18 mouse cellular contexts compared by ENCODE assay signal in the genomic region with DNA sequence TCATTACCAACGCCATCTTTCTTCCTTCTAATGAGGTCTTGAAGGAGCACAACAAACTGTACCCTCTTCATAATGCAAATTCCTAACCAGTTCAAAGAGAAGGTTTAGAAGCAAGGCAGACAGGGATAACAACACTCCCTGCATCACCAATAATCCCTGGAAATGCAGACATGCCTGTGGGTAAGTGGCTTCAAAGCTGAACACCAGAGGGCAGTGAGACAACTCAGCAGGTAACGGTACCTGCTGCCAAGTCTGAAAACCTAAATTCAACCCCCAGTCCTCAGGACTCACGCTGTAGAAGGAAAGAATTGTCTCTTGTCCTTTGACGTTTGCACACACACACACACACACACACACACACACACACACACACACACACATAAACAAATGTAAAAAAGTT.
DNase-seq lines count a peak whose midpoint lies in the region; ATAC-seq and TF ChIP-seq lines count a peak whose summit lies in the region.
"Had no signal": no experiment of that assay in that cellular context is flagged by ENCODE, and none has a peak within 500 bp of the region (broad histone marks: within the 10 kb centered on the region; RNA-seq: fewer than 3 reads in every experiment).

No protein-coding gene starts in this region.

- H3K4me2 ChIP-seq in liver, embryonic 12.5 days = no peak overlapping the region
- no peak overlapping the region for H3K4me2 ChIP-seq in CH12.LX (ENCODE audit: insufficient read depth, low read depth, poor library complexity, severe bottlenecking)
- H3K4me2 ChIP-seq: embryonic facial prominence, embryonic 15.5 days; forebrain, embryonic 12.5 days; heart, embryonic 15.5 days; midbrain, embryonic 11.5 days; neural tube, embryonic 13.5 days had no signal

- no peaks in the 10 kb centered on the region for H3K27me3 ChIP-seq in liver, adult 2 months (ENCODE audit: control insufficient read depth, insufficient read depth, low read length)
- H3K27me3 ChIP-seq in liver, embryonic 12.5 days (replicated peaks) = no peaks in the 10 kb centered on the region
- H3K27me3 ChIP-seq in CH12.LX (replicated peaks) = no peaks in the 10 kb centered on the region
- H3K27me3 ChIP-seq in Patski = no peaks in the 10 kb centered on the region
- H3K27me3 ChIP-seq: embryonic facial prominence, embryonic 15.5 days; forebrain, embryonic 12.5 days; heart, embryonic 15.5 days; neural tube, embryonic 13.5 days had no signal

- TF ChIP-seq CTCF in liver, adult 2 months (IDR thresholded peaks at IDR 0.05; ENCODE audit: low read depth, low read length) = no peak
- TF ChIP-seq CTCF in CH12.LX (conservative IDR thresholded peaks at IDR 0.05 in 1 of 2, IDR thresholded peaks at IDR 0.05 in 1 of 2; ENCODE audit: low read depth in 2 of 2, low read length in 2 of 2) (peak in 1 of 2 experiments; percentile 19; a peak in 1 of 4 replicates), Patski (IDR thresholded peaks at IDR 0.05) (peak; percentile 20)

- ATAC-seq in frontal cortex, adult (ENCODE audit: low TSS enrichment) = peak; percentile 50; the same call in 1 of the 2 replicates
- ATAC-seq in liver, embryonic 12.5 days = no peak
- no peak for ATAC-seq in Patski
- ATAC-seq in erythroblast, adult 5-6 weeks (replicated peaks; ENCODE audit: low FRiP score, poor library complexity, severe bottlenecking) = no peak
- ATAC-seq: activated CD4-positive, CD25-positive, alpha-beta regulatory T cell, adult 4 months had no signal

- TF ChIP-seq EP300 in CH12.LX (IDR thresholded peaks at IDR 0.05; ENCODE audit: low read length) = no peak

- H3K9ac ChIP-seq in liver, adult 2 months (ENCODE audit: low read depth, low read length) = no peak overlapping the region
- no peak overlapping the region for H3K9ac ChIP-seq in liver, embryonic 12.5 days
- H3K9ac ChIP-seq in CH12.LX (ENCODE audit: insufficient read depth, low read depth) = no peak overlapping the region
- H3K9ac ChIP-seq: embryonic facial prominence, embryonic 15.5 days; forebrain, embryonic 12.5 days; heart, embryonic 15.5 days; neural tube, embryonic 13.5 days had no signal

- H3K9me3 ChIP-seq in liver, embryonic 12.5 days (replicated peaks) = no peaks in the 10 kb centered on the region
- no peaks in the 10 kb centered on the region for H3K9me3 ChIP-seq in CH12.LX (replicated peaks; ENCODE audit: low read length)
- H3K9me3 ChIP-seq: embryonic facial prominence, embryonic 15.5 days; forebrain, embryonic 12.5 days; heart, embryonic 15.5 days; neural tube, embryonic 13.5 days had no signal

- H3K79me2 ChIP-seq in liver, adult 2 months (ENCODE audit: control insufficient read depth, insufficient read depth, low read length) = no peaks in the 10 kb centered on the region
- no peaks in the 10 kb centered on the region for H3K79me2 ChIP-seq in CH12.LX (replicated peaks; ENCODE audit: control insufficient read depth, extremely low read depth, insufficient read depth, poor library complexity, severe bottlenecking)

- no peak overlapping the region for H3K4me3 ChIP-seq in liver, adult 2 months (ENCODE audit: insufficient read depth, low read depth, low read length)
- H3K4me3 ChIP-seq in liver, embryonic 12.5 days = no peak overlapping the region
- no peak overlapping the region for H3K4me3 ChIP-seq in CH12.LX (replicated peaks in 1 of 3; ENCODE audit: low read depth in 2 of 3, low read length in 2 of 3, poor library complexity in 1 of 3)
- H3K4me3 ChIP-seq: embryonic facial prominence, embryonic 15.5 days; forebrain, embryonic 12.5 days; heart, embryonic 15.5 days; neural tube, embryonic 13.5 days had no signal

- DNase-seq in frontal cortex, adult 2 months (ENCODE audit: extremely low spot score in 1 of 2, low spot score in 1 of 2) = no peak
- peak; percentile 15 for DNase-seq in liver, adult 2 months (ENCODE audit: extremely low read depth, low read depth, low spot score)
- no peak for DNase-seq in CH12.LX (ENCODE audit: extremely low read depth)
- no peak for DNase-seq in Patski (ENCODE audit: low read depth, low spot score)
- DNase-seq: adrenal gland, postnatal 10 days; gastrocnemius, postnatal 25 days; kidney, postnatal 4 days; layer of hippocampus, adult 9-11 months; right cerebral cortex, adult 18-20 months had no signal

- H3K4me1 ChIP-seq in liver, adult 2 months (ENCODE audit: control insufficient read depth, insufficient read depth, low read length) = no peaks in the 10 kb centered on the region
- H3K4me1 ChIP-seq in liver, embryonic 12.5 days = no peaks in the 10 kb centered on the region
- H3K4me1 ChIP-seq in CH12.LX (ENCODE audit: control insufficient read depth in 1 of 2, insufficient read depth in 2 of 2) = no peaks in the 10 kb centered on the region
- H3K4me1 ChIP-seq: forebrain, embryonic 12.5 days; neural tube, embryonic 13.5 days had no signal

- CTCF ChIA-PET in Patski (lab: Charles Lee) = no interaction called here

- TF ChIP-seq POLR2A in liver, adult 2 months (IDR thresholded peaks at IDR 0.05; ENCODE audit: extremely low read depth, insufficient read depth, low read length) = no peak
- TF ChIP-seq POLR2A in CH12.LX (IDR thresholded peaks at IDR 0.05; ENCODE audit: low read depth, low read length) = no peak

- dilution Hi-C loops in CH12.LX (cut with MboI; ENCODE audit: extremely low pct_ligation_motif_present, extremely low pct_unique_long_range_greater_than_20kb, low sequenced_read_pairs) = no loop called here

- no peak overlapping the region for H3K27ac ChIP-seq in liver, adult 2 months (replicated peaks; ENCODE audit: insufficient read depth, low read depth, low read length)
- H3K27ac ChIP-seq in liver, embryonic 12.5 days = no peak overlapping the region
- no peak overlapping the region for H3K27ac ChIP-seq in CH12.LX (ENCODE audit: insufficient read depth, low read depth)
- H3K27ac ChIP-seq: embryonic facial prominence, embryonic 15.5 days; forebrain, embryonic 12.5 days; heart, embryonic 15.5 days; neural tube, embryonic 13.5 days had no signal

- no peak; the same call in 1 of the 2 replicates for TF ChIP-seq RAD21 in CH12.LX (IDR thresholded peaks at IDR 0.05; ENCODE audit: low read depth, low read length)

- H3K36me3 ChIP-seq in liver, adult 2 months (ENCODE audit: control insufficient read depth, insufficient read depth, low read length) = no peaks in the 10 kb centered on the region
- H3K36me3 ChIP-seq in liver, embryonic 12.5 days = no peaks in the 10 kb centered on the region
- no peaks in the 10 kb centered on the region for H3K36me3 ChIP-seq in CH12.LX (replicated peaks in 1 of 2; ENCODE audit: control insufficient read depth in 1 of 2, insufficient read depth in 1 of 2, low read length in 1 of 2)
- H3K36me3 ChIP-seq: embryonic facial prominence, embryonic 15.5 days; forebrain, embryonic 12.5 days; heart, embryonic 15.5 days; neural tube, embryonic 13.5 days had no signal

- in situ Hi-C loops in CH12.LX (cut with MboI; ENCODE audit: low pct_ligation_motif_present, low pct_unique_long_range_greater_than_20kb, low sequenced_read_pairs) (no loop called here), Patski (cut with MboI; ENCODE audit: low pct_unique_long_range_greater_than_20kb) (no loop called here)

- 48% methylated on average over 4 of the region's 4 CpGs for WGBS in liver, adult 2 months
- 50% methylated on average over 4 of the region's 4 CpGs for WGBS in liver, embryonic 12.5 days (ENCODE audit: insufficient replicate concordance)

- POLR2A ChIA-PET in Patski (lab: Charles Lee) = no interaction called here

TF ChIP-seq in CH12.LX, 34 proteins besides CTCF, POLR2A, EP300 and RAD21:
- TF ChIP-seq MAZ (IDR thresholded peaks at IDR 0.05; ENCODE audit: low read depth, low read length) = no peak
- no peak for TF ChIP-seq E2F4 (IDR thresholded peaks at IDR 0.05; ENCODE audit: insufficient replicate concordance, low read depth, low read length)
- TF ChIP-seq CHD1 (IDR thresholded peaks at IDR 0.05; ENCODE audit: low read depth, low read length) = no peak
- TF ChIP-seq TBP (conservative IDR thresholded peaks at IDR 0.05; ENCODE audit: low read depth, low read length) = no peak
- TF ChIP-seq CHD2 (IDR thresholded peaks at IDR 0.05; ENCODE audit: low read length) = no peak
- no peak for TF ChIP-seq UBTF (IDR thresholded peaks at IDR 0.05; ENCODE audit: low read depth, low read length)
- peak; percentile 19; the same call in 1 of the 2 replicates for TF ChIP-seq SMC3 (IDR thresholded peaks at IDR 0.05; ENCODE audit: low read depth, low read length)
